Mouse (Mus musculus) C3H10T1/2 (cell line): ENCODE data around the gene Ifi27l2b. TPM values are rescaled to one million over a fixed set of nuclear protein-coding genes. Genes with fewer than 3 reads are reported as not detected.

Experiments used
- polyA plus RNA-seq, 2 experiments: library from polyadenylated mRNA; unstranded; fragments of >200 nt; fragmentation: generic; extraction: Trizol; gene quantifications; one replicate each; pipeline ENCODE4 v1.2.1; 2012; ENCODE audit warnings: missing spikeins in 2 of 2

Ifi27l2b gene
- polyA plus RNA-seq, result not detected

DNA sequence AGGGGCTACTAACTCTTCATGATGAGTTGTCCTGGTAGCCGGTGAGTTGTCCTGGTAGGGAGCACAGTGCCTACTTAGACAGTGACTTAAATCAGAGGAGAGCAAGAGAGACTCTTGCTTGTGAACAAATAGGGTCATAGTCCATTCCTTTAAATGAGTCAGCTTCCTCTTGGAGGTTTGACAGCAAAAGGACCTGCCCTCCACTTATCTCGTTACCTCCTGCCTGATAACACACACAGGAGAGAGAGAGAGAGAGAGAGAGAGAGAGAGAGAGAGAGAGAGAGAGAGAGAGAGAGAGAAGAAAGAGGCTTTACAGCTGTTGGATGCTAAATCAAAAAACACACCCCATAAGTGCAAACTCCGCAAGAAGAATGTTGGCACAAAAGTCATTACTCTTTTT is at the start of gene Ifi27l2b:
Gene Ifi27l2b (minus strand): TSS at position 84 of the 400 bp plus-strand sequence.

DNA sequence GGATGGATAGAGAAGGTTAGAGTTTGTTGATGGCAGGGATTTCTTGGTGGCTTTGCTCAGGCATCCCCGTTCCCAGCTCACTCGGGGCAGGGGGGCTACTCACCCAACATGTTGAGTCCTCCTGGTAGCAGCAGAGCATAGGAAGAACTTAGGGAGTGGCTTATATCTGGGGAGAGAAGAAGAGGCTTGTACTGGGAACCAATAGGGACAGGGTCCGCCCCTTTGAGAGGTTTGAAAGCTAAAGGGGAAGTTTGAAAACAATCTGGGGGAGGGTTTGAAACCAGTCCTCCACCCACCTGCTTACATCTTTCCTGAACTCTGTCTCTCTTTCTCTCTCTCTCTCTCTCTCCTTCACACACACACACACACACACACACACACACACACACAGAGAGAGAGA is 13.5 kb downstream of the Ifi27l2b start, which contains the start of gene Ifi27l2a:
Gene Ifi27l2a (minus strand): TSS at position 157 of the 400 bp plus-strand sequence.

DNA sequence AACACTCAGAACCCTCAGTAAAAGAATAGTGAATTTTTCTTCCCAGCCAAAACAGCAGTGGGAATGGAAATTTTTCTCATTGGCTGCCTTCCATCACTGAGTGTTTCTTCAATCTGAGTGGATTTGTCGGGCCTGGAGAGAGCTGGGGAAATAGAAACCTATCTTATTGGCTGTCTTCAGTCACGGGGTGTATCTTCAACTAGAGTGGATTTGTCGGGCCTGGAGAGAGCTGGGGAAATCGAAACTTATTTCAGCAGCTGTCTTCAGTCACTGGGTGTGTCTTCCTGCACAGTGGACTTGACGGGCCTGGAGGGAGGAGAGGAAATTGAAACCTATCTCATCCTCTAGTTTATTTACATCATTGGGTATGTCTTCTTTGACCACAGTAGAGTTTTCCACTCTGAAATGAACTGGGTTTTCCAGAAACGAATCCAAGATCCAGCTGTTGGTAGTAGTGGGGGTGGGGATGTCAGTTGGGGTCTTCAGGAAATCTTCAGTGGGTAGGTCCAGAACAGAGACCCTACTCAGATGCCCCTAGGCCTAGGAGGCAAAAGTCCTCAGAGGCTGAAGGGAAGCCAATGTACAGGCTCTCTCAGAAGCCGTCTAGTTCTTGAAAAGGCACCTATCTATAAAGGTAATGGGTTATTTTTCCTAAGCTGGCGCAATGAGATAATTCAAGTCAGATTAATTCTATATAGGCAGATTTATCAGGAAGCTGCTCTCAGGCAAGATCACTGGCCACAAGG is 22.9 kb downstream of the Ifi27l2b start, which contains the start of gene Ifi27:
Gene Ifi27 (plus strand): TSS at position 226 of the 746 bp plus-strand sequence.

GRCm38 (mm10) chr12:103425729-103426470 is 31.1 kb downstream of the Ifi27l2b start, which contains the start of gene Ddx24:
Gene Ddx24, minus strand, starts transcription at chr12:103425830.

GRCm38 (mm10) chr12:103407720-103408119 is 49.3 kb downstream of the Ifi27l2b start, which contains the start of gene 9330161L09Rik:
Gene 9330161L09Rik, minus strand, starts transcription at chr12:103407820.

Other genes starting within 250 kb of the Ifi27l2b start
- not detected for gene Prima1, start 215.1 kb downstream of the Ifi27l2b start, polyA plus RNA-seq
- gene Fam181a, start 146.2 kb downstream of the Ifi27l2b start, polyA plus RNA-seq, result not detected
- gene Asb2, start 101.2 kb downstream of the Ifi27l2b start, polyA plus RNA-seq, result under 1 TPM in 1 of 2 experiments, not detected in 1; 0.02 TPM
- 1 to 10 TPM in 1 of 2 experiments, under 1 TPM in 1; 0.87 to 4.1 TPM for gene Otub2, start 68.5 kb downstream of the Ifi27l2b start, polyA plus RNA-seq
- gene 9330161L09Rik, start 49.4 kb downstream of the Ifi27l2b start, polyA plus RNA-seq, result under 1 TPM; 0.12 to 0.41 TPM
- 10 to 100 TPM; 53.2 to 65.6 TPM for gene Ddx24, start 31.4 kb downstream of the Ifi27l2b start, polyA plus RNA-seq
- 100 to 1,000 TPM in 1 of 2 experiments, 10 to 100 TPM in 1; 46.7 to 381 TPM for gene Ifi27, start 23.0 kb downstream of the Ifi27l2b start, polyA plus RNA-seq
- 100 to 1,000 TPM in 1 of 2 experiments, 1 to 10 TPM in 1; 2.1 to 477 TPM for gene Ifi27l2a, start 13.5 kb downstream of the Ifi27l2b start, polyA plus RNA-seq
- under 1 TPM; 0.02 to 0.19 TPM for gene Ppp4r4, start 75.1 kb upstream of the Ifi27l2b start, polyA plus RNA-seq
- gene Serpina10, start 174.2 kb upstream of the Ifi27l2b start, polyA plus RNA-seq, result under 1 TPM in 1 of 2 experiments, not detected in 1; 0.12 TPM
- gene Serpina6, start 200.0 kb upstream of the Ifi27l2b start, polyA plus RNA-seq, result under 1 TPM in 1 of 2 experiments, not detected in 1; 0.17 TPM
- under 1 TPM in 1 of 2 experiments, not detected in 1; 0.02 TPM for gene Serpina16, start 218.9 kb upstream of the Ifi27l2b start, polyA plus RNA-seq
- not detected for gene Serpina1f, start 238.3 kb upstream of the Ifi27l2b start, polyA plus RNA-seq